Mouse (Mus musculus) NIH3T3 (cell line): ENCODE data around the gene Olfr1370.
A peak's percentile ranks its signal among the peaks of the same experiment; 100 is the strongest.
"Not testable (repeated sequence)": the region's sequence is repeated elsewhere in the genome, so short reads cannot be mapped to it uniquely, and the experiment has no call there.

Source experiments
- DNase-seq: peaks from one replicate; pipeline ENCODE4 v3.0.0-alpha.2; 2012; ENCODE audit warnings: low read depth

The Olfr1370 gene

DNA sequence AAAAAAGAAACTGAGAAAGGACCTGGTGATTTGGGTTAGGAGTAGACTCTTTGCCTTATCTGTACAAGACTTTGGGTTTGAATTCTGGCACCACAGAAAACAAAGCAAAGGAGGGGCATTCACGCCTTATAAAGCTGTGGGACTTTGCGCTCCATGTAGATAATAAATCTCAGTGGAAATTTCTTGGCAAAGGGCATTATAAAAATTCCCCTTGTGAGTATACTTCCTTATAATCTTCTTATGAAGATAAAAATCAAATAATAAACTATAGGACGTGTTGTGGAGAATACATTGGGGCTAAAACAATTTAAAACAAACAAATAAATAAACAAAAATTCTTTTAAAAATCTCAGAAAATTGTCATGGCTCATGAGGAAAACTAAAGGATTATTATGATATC is at the start of gene Olfr1370:
Gene Olfr1370 (minus strand): TSS at position 101 of the 400 bp plus-strand sequence.
- DNase-seq, result no peak

DNA sequence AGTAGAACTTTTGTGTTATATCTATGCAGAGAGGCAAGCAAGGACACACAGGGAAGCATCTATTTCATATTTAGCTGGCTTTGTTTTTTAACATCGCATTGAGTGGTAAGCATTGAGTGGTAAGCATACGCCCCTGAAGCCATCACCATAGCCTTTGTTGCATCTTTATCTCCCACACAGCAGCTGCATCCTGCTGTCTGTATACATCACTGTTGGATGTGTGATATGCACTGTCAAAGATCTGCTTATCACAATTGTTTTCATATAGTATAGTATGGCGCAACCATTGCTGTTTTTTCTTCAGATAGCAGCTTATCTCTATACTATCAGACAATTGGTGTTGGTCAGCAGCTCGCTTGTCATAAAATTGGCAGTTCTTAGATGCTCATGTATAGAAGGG is 39.4 kb upstream of the Olfr1370 start:
- DNase-seq, result no peak

DNA sequence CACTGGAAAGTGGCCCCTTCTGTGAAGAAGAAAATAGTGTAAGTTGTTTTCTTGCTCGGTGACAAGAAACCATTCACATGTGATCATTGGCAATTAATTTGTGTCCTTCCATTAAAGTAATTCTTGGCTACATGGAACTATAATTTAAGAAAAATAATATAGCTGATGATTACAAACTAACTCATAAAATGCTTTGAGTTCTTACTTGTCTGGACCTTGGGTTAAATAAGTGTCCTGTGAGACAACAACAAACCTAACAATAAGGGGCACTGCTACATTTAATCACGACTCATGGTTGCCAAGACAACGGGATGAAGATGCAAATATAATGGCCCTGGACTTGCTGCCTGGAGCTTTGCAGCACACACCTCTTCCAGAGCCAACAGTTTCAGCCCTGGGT is 36.4 kb upstream of the Olfr1370 start, which contains the start of gene Olfr1369-ps1:
Gene Olfr1369-ps1 (plus strand): TSS at position 301 of the 400 bp plus-strand sequence.
- DNase-seq, result not testable (repeated sequence)

DNA sequence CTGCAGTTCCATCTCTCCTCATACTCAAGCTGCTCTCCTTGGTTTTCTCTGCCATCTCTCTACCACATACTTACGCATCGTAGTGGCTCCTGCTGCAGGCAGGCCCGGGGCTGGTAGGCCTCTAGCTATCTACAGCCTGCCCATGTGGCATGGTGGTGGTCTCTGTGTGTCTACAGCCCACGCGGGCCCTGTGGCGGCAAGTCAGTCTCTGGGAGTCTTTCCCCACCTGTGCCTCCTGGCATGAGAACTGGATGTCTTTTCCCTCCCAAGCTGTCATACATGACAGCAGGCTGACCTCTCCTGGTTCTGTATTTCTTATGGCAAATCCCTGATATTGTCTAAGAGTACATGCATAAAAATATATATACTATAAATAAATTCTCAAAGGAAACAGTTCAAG is 35.7 kb upstream of the Olfr1370 start:
- DNase-seq, result no peak

DNA sequence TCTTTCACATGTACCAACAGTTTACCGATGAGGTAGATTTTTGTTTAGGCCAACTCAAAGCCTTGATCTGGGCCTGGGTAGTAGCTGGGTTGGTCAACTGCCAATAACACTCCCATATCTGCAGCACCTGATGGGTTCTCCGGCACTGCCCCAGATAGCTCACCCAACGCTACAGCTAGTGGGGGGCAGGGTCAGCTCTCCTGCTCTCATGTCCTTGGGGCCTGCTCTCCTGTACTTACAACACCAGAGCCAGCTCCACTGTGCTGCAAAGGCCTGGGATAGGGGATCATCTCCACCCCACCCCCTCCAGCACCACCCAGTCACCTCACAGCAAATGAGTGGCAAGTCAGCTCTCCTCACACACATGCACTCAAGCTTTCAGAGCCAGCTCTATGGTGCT is 35.0 kb upstream of the Olfr1370 start:
- no peak for DNase-seq

DNA sequence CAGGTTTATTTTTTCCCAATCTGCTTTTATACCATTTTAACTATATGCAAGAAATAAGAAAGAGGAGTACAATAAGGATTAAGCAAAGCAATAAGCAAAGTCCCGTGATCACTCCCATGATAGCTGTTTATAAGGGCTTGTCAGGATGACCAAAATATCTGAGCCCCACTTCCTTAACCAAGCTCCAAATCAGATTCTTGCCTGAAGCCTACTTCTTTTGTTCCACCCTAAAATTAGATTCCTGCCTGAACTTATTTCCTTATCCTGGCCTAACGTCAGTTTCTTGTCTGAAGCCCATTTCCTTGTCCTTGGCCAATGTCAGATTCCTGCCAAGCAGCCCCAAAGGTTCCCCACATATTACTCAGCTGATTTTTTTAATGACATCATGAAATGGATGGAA is 7.9 kb upstream of the Olfr1370 start:
- no peak for DNase-seq

DNA sequence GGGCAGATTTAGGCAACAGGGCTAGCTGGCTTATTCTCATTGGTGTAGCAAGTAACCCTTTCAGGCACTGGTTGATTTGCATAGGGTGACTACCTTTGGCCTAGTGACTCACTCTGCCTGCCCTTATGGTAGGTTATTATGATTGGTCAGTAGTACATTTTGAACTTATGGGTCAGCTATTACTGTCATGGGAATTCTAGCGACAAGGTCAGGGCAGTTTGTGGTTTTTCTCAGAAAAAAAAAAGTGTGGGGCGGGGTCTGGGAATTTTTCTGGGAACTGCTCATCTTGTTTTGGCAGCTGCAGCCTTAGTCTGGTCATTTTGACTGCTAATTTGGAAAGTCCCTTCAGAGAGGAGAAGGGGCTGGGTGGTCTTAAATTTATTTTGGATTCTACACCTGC is 8.7 kb downstream of the Olfr1370 start:
- no peak for DNase-seq

DNA sequence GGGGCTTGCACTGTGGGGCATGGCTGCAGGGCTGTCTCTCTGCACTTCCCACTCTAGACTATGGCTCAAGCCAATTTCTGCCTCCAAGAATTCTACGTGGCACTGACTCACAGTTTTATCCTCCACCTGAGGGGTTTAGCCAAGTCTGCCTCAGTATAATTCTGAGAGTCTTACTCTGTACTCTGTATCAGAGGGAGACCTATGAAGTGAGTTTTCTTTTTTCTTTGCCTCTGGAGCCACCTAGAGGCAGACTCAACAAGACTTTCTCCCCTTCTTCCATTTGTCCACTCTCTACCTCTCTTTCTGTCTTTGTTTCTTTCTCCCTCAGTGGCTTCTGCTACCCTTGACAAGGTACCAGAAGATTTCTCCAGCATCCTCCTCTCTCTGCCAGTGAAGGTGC is 24.6 kb downstream of the Olfr1370 start:
- DNase-seq, result no peak

DNA sequence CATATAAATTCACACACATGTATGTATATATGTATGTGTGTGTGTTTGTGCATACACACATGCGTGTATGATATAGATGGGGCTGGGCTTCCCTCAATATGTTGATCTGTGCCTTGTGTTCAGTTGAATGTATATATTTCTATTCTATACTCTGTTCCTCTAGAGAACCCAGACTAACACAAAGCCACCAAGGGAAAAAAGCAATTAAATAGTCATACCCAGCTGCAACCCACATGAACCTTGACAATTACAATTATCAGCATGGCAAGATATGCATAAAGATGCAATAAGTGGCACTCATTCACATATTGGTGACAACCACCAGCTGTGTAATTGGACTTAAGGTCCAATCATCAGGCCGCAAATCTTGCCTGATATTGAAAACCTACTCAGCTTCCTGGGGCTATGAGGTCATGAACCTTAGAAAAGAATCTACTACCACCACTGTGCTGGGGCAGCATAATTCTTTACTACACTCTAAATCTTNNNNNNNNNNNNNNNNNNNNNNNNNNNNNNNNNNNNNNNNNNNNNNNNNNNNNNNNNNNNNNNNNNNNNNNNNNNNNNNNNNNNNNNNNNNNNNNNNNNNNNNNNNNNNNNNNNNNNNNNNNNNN is 34.1 kb downstream of the Olfr1370 start:
- DNase-seq, result no peak

DNA sequence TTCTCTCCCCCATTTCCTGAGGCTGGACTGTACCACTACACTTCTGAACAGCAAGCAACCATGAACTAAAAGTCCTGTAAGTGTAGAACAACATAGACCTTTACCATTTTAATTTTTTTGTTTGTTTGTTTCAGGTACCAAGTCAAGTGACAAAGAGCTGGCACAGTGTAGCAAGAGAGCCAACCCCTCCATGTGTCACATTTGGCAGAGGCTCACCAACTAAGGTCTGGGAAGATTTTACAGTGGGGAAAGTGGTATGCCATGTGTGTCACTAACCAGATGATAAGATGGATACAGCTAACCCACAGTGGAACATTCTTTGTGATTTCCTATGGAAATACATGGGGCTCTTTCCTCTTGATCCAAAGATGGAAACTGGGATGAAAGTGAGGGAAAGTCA is 38.8 kb downstream of the Olfr1370 start:
- DNase-seq, result no peak

DNA sequence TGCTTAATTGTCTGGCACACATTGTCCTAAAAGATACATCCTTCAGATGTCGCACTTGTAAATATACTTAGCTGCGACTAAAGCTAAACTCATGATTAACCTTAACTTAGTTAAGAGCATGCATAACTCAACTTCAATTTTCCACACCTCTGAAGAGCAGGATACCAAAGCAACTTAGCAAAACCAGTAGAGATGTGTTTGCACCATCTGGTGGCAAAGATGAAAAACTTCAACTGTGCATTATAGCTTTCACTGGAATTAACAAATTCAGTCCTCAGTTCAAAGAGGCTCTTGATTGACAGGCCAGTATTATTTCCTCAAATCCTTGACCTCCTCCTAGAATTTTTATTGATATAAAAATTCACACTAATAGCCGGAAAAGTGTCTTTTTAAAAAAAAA is 39.7 kb downstream of the Olfr1370 start:
- DNase-seq, result peak; percentile 16

DNA sequence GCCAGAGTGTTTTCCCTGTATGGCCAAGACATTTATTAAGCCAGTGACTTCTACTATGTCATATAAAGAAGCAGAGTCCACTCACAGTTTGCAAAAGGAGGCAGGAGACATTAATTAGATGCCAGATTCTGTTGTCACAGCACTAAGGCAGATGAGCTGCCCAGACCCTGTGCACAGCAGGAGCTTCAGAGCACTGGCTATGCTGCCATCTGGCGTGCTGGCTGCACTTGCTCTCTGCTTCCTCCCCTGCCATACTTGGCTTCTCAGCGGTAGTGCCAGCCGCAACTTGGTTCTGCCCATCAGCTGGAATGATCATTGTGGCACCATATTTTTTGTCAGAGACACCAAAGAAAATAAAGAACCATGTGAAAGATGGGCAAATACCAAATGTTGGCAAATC is 41.6 kb downstream of the Olfr1370 start:
- DNase-seq, result no peak

DNA sequence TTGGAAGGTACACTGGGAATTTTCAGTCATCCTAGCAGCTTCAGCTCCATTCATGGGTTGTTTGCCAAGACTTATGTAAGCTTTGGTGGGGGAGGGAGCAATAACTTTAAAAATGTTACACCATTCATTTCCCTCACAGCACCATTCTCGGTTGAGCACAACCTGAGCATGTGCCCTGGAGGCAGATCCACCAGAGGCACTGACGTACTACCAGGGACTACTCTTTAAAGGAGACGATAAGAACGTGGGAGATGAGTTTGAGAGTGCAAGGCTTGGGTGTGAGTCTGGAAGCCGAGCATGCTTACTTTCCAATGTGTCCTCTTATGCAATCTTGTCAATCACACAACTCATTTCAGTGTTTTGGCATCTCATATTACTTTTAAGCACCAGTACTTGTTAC is 49.9 kb downstream of the Olfr1370 start:
- no peak for DNase-seq
